Mouse (Mus musculus) ovary, postnatal 36 days (tissue): ENCODE measurements around the gene Wdr6.
A peak's percentile ranks its signal among the peaks of the same experiment; 100 is the strongest.
"Not testable (repeated sequence)": the region's sequence is repeated elsewhere in the genome, so short reads cannot be mapped to it uniquely, and the experiment has no call there.

Source experiments
- DNase-seq: peaks from one replicate; pipeline ENCODE4 v3.0.0; 2022; ENCODE audit warnings: low spot score, mixed read lengths

Gene Wdr6

GRCm38 (mm10) chr9:108578545-108579343, at the start of gene Wdr6:
Gene Wdr6, minus strand, starts transcription at chr9:108578739.
- DNase-seq = peak; percentile 92

DNA sequence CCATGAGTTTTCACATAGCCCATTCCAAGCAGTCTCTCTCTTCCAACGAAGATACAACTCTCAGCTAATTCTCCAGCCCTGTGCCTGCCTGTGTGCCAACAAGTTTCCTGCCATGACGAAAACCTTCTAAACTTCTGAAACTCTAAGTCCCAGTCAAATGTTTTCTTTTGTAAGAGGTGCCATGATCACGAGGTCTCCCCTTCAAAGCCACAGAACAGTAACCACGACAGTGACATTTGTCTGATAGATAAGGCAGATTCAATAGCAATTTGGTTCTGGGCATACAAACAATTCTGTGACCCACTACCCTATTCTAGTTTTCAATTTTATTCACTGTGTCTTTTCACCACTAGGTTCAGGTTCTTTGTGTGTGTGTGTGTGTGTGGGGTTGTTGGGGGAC, 49.6 kb upstream of the Wdr6 start:
- no peak for DNase-seq

DNA sequence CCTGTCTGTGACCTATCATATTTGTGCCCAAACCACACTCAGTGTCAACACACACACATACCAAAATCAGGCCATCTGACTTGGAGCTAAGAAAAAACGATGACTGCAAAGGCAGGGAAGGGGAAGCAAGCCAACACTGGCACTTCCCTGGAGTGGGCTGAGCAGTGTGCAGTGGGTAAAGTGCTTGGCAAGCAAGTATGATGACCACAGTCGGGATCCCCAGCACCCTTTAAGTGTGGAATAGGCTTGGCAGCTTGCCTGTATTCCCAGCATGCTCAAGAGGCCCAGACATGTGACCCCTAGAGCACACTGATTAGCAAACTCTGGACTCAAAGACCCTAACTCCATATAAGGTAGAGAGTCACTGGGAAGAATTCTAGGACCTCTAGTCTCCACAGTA, 48.0 kb upstream of the Wdr6 start:
- DNase-seq = no peak

DNA sequence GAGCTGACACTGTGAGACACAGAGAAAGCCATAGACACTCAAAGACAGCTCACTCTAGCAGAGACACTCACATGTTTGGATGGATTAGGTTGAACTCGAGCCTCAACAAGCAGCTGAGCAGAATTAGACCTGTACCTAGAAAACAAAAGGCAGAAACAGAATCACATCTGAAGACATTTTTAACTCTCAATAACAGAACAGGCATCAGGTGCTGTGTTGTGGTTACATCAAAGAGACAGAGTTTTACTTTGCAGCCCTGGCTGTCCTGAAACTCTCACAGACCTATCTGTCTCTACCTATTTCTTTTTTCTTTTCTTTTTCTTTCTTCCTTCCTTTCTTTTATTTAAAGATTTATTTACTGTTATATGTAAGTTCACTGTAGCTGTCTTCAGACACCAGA, 38.8 kb upstream of the Wdr6 start:
- DNase-seq = no peak

GRCm38 (mm10) chr9:108611488-108611887, 32.9 kb upstream of the Wdr6 start:
- no peak for DNase-seq

DNA sequence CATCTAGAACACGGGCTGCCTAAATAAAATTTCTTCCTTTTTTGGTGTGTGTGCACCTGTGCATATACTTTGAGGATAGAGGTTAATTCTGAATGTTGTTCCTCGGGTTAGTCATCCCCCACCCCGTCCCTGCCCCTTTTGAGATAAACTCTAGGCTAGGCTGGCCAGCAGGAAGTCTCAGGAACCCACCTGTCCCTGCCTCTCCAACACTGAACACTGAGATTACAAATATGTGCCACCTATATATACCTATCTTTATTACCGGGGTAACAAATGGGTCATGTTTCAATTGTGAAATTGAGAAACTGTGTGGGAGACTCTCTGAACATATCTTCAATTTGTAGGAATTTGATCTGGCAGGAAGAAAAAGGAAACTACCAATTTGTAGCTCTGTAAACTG, 30.4 kb upstream of the Wdr6 start:
- DNase-seq = no peak

- DNase-seq = not testable (repeated sequence)
Observed at GRCm38 (mm10) chr9:108607929-108608328, 29.4 kb upstream of the Wdr6 start.

DNA sequence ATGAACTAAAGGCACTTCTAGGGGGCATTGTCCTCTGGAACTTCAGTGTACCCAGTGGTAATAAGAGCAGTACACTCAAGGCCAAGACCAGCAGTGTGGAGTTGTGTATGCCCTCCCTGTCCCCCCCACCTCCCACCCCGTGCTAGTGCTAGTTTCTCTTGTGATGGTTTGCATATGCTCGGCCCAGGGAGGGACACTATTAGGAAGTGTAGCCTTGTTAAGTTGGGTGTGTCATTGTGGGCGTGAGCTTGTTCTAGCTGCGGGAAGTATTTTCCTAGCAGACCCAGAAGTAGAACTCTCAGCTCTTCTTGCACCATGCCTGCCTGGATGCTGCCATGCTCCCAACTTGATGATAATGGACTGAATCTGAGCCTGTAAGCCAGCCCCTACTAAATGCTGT, 23.4 kb upstream of the Wdr6 start:
- no peak for DNase-seq

- DNase-seq = no peak
Observed at GRCm38 (mm10) chr9:108600011-108600410, 21.5 kb upstream of the Wdr6 start.

GRCm38 (mm10) chr9:108599021-108599566, 20.6 kb upstream of the Wdr6 start:
- no peak for DNase-seq

DNA sequence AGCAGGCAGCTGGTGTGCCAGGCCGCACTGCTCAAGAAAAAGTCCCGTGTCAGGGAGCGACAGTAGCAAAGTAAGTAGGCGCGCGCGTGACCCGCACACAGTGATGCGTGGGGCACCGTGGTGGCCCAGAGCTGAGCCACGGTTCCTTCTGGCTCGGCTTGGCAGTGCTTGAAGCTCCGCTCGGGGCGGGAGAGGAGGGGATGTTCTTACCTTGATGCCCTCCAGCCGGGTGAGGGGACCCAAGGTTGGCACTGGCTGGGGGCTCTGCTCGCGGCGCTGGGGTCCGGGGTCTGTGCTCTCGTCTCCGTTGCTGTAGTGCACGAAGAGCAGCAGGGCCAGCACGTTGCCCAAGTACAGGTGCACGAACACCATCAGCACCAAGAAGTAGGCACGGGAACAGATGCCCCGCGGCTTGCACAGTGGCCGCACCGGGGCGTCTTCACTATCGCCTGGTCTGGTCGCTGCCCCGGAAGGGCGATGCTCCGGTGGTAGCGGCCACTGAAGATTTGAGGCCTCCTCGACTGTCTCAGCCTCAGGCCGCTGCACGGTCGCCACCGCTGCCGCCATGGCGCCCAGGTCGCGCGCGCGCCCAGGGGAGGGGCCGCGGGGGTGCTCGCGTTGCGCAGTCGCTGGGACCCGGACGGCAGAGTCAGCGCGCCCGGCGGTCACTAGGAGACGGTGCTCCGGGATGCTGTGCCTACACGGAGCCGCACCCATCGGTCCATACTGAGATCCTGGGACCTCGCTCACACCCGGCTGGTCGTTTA, 18.6 kb upstream of the Wdr6 start, which contains the start of gene P4htm:
P4htm (minus strand) TSS at position 670 of the 767 bp plus-strand sequence.
- peak; percentile 75 for DNase-seq

DNA sequence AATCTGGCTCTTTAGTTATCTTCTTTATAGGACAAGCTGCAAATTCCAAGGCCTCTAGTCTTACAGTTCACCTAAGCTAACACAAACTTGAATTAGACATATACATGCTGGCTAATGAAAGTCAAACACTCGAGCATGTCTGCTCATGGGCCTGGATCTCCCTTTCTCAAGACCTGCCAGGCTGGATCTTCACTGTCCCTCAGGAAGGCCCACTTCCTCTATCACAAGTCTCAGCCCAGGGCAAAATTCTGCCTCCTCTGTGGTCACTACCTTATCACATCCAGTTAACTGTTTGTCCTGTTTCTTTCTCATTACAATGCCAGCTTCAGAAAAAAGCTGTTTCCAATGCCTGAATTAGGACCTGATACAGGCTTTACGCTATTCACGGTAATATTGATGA, 15.8 kb upstream of the Wdr6 start:
- no peak for DNase-seq

DNA sequence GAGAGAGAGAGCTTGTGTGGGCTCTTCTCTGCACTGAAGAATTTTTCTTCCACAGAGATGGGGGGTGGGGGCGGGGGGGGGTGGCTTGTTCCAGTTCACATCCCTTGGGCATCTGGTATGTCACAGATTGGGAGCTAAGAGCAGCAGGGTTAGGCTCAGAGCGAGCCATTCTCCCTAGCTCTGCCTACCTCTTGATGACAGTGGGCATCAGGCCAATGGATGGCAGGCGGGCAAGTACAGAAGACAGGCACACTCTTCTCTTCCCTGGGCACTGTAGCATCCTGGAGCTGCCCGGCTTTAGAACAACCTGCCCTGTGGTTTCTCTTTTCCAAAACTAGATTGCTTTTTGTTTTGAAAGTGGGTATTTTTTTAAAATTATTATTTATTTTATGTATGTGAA, 12.9 kb upstream of the Wdr6 start:
- no peak for DNase-seq

GRCm38 (mm10) chr9:108589229-108589628, 10.7 kb upstream of the Wdr6 start:
- no peak for DNase-seq

GRCm38 (mm10) chr9:108587571-108588180, 9.1 kb upstream of the Wdr6 start:
- DNase-seq = peak; percentile 77

- no peak for DNase-seq
Observed at GRCm38 (mm10) chr9:108579344-108579690, 778 bp upstream of the Wdr6 start.

GRCm38 (mm10) chr9:108577934-108578544, 500 bp downstream of the Wdr6 start:
- no peak for DNase-seq

DNA sequence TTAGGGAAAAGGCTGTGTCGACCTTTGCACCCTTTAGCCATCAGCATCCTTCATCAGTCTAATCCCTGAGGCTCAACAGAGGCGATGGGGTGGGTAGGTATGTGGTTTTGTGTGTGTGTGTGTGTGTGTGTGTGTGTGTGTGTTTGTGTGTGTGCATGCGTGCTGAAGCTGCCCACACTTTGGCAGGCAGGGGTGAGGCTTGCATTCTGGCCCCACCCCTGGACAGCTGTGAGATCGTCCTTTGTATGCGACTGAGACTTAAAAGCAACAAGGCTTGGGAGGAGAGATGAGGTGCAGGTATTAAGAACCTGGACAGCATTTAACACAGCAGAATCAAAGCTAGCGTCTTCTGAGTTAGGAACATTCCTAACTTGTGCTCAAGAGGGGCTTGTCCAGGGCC, 1.5 kb downstream of the Wdr6 start:
- DNase-seq = no peak

DNA sequence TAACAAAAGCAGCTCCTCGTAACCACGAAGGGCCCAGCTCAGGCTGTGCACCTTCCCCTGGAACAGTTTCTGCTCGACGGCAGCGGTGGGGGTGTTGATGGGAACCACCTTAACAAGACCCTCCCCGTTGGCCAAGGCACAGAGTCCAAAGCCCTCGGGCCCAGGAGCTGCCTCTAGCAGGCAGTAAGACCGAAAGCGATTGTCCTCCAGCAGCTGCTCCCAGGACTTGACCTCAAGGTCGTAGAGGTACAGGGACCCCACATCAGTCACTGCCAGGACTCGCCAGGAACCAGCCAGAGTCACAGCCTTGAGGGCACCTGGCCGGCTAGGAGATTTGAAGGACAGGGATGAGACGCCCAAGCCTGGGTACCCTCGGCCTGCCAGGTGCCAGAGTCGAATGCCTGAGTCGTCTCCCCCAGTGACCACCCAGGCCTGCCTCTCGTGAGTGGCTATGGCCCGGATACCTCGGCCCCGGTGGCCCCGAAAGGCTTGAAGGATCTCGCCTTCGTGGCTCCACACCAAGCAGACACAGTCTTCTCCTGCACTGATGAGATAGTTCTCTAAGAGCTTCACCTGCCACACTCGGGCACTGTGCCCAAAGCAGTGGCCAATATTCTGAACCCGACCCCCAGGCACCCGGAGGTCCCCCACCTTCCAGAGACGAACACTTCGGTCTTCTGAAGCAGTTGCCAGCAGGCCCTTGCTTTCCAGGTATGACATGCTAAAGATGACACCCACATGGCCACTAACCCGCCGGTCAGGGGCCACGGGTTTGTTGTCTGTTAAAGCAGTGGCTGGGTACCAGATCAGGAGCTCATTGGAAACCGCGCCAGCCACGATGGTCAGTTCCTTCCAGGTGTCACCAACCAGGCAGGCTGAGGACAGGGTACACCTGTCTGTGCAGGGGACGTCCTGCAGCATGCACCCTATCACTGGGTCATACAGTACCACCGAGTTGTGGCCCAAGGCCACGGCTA, 2.9 kb downstream of the Wdr6 start:
- DNase-seq = no peak

DNA sequence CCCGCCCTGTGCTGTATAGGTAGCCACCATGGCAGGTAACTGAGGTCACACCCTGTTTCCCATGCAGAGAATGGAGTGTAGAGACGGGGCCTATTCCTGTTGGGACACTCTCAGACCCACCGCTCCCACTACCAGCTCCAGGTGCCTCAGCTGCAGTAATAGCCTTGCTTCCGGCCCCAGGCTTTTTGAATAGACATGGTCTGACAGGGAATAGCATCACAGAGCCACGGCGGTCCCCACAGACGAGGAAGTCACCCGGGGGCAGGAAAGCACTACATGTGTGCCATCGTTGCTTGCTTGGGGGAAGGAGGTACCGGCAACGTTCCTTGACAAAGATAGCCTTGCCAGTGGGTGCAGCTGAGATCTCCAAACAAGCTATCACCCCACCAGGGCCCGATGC, 3.6 kb downstream of the Wdr6 start:
- DNase-seq = no peak
